8 mouse cellular contexts compared by ENCODE assay signal in the genomic region with DNA sequence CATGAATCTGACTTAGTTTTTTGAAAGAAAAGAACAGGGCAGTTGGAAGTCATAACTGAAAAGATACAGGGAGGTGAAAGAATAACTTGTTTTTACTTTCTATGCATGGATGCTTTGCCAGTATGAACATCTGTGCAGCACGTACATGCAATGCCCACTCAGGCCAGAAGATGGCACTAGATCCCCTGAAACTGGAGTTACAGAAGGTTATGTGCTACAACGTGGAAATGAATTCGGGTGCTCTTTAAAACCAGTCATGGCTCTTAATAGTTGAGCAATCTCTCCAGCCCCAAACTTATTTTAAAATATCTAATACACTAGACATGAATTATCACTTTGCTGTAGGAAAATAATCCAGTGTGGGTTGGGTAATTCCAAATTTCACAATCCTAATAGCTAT.
DNase-seq lines count a peak whose midpoint lies in the region; ATAC-seq and TF ChIP-seq lines count a peak whose summit lies in the region.

No protein-coding gene starts in this region.

- no peaks in the 10 kb centered on the region; the same call in 1 of the 2 replicates for H3K27me3 ChIP-seq in liver, embryonic 12.5 days (replicated peaks)
- H3K27me3 ChIP-seq in neural tube, embryonic 11.5 days (ENCODE audit: control insufficient read depth, insufficient read depth, low read length): no peaks in the 10 kb centered on the region

- no peak overlapping the region for H3K4me2 ChIP-seq in liver, embryonic 12.5 days
- no peak overlapping the region for H3K4me2 ChIP-seq in neural tube, embryonic 11.5 days (ENCODE audit: low read depth)

- H3K9me3 ChIP-seq in liver, embryonic 12.5 days (replicated peaks): no peaks in the 10 kb centered on the region
- H3K9me3 ChIP-seq in neural tube, embryonic 11.5 days (ENCODE audit: control insufficient read depth, low read length): no peaks in the 10 kb centered on the region

- no peaks in the 10 kb centered on the region for H3K4me1 ChIP-seq in liver, embryonic 12.5 days
- no peaks in the 10 kb centered on the region for H3K4me1 ChIP-seq in neural tube, embryonic 11.5 days (ENCODE audit: control insufficient read depth, insufficient read depth, low read length)

- TF ChIP-seq CTCF in gastrocnemius, adult 2 months (IDR thresholded peaks at IDR 0.05): no peak; the same call in 1 of the 2 replicates

- H3K4me3 ChIP-seq in liver, embryonic 12.5 days: no peak overlapping the region
- H3K4me3 ChIP-seq in gastrocnemius, adult 2 months: no peak overlapping the region
- H3K4me3 ChIP-seq in neural tube, embryonic 11.5 days (ENCODE audit: low read depth, low read length): no peak overlapping the region

- H3K27ac ChIP-seq in liver, embryonic 12.5 days: no peak overlapping the region
- peak overlapping the region; percentile 20; the same call in 1 of the 2 replicates for H3K27ac ChIP-seq in gastrocnemius, adult 2 months
- no peak overlapping the region for H3K27ac ChIP-seq in neural tube, embryonic 11.5 days (ENCODE audit: low read depth, low read length)

- ATAC-seq in liver, embryonic 12.5 days: no peak
- ATAC-seq in neural tube, embryonic 11.5 days (ENCODE audit: insufficient read depth, low FRiP score, low TSS enrichment): no peak; the same call in 1 of the 2 replicates

- H3K36me3 ChIP-seq in liver, embryonic 12.5 days: no peaks in the 10 kb centered on the region
- no peaks in the 10 kb centered on the region for H3K36me3 ChIP-seq in neural tube, embryonic 11.5 days (ENCODE audit: control insufficient read depth, insufficient read depth, low read length)

- WGBS in liver, embryonic 12.5 days (ENCODE audit: insufficient replicate concordance): 10% methylated on average over 3 of the region's 3 CpGs
- WGBS in neural tube, embryonic 11.5 days: 12% methylated on average over 3 of the region's 3 CpGs

- no peak overlapping the region for H3K9ac ChIP-seq in liver, embryonic 12.5 days
- H3K9ac ChIP-seq in neural tube, embryonic 11.5 days (ENCODE audit: low read length): no peak overlapping the region

- peak; percentile 78 for DNase-seq in liver
- peak; percentile 89 to 96 for DNase-seq in cerebellum, postnatal 36 days
- DNase-seq in gastrocnemius, adult 2 months: peak; percentile 91
- DNase-seq in kidney, adult 8-10 months: peak; percentile 82 to 95
- peak; percentile 92 for DNase-seq in left cerebral cortex, postnatal 4 days
- peak; percentile 80 for DNase-seq in neural tube, embryonic 11.5 days (ENCODE audit: low spot score)
- DNase-seq in thymus, adult 18-20 months: peak; percentile 7 to 12

- intact Hi-C loops in gastrocnemius, adult 2 months (cut with DNase I): loop anchor here (5.0 to 10.0 kb wide), 5 partner anchors 137 to 453 kb away; a partner anchor contains a TSS
- intact Hi-C loops in left cerebral cortex, postnatal 4 days (cut with DNase I): loop anchor here (5.0 kb wide), 1 partner anchor 271 kb away; a partner anchor contains a TSS

Comparison
In these comparisons a context has a peak if more than half of its experiments do, and no peak if none do; other contexts are left out.
1. DNase-seq: peak in every context shown above with its lines; median percentile 92 in cerebellum, postnatal 36 days; 92 in left cerebral cortex, postnatal 4 days; 91 in gastrocnemius, adult 2 months; 88 in kidney, adult 8-10 months; 80 in neural tube, embryonic 11.5 days; 78 in liver; 10 in thymus, adult 18-20 months.